Mouse (Mus musculus) bone marrow macrophage, adult 2 months (primary cell): Measurements from ENCODE around the gene Thsd7a.

Source experiments
- CTCF ChIP-seq: IDR thresholded peaks from 2 replicates; pipeline ENCODE4 v1.5.1; 2012; ENCODE audit warnings: low read depth, mild to moderate bottlenecking, low read length, moderate library complexity
- POLR2A ChIP-seq: IDR thresholded peaks from 2 replicates; pipeline ENCODE4 v1.6.1; 2012; ENCODE audit warnings: mild to moderate bottlenecking, low read depth, low read length, borderline replicate concordance

GRCm38 (mm10) chr6:12542496-12542895, 206.7 kb downstream of the Thsd7a start:
- TF ChIP-seq CTCF (no peak), POLR2A (no peak)
